Mouse (Mus musculus): Measurements from ENCODE around the gene Spg7.

GRCm38 (mm10) chr8:123041774-123042105 is 21.0 kb upstream of the Spg7 start:
- TF ChIP-seq GATA1 (IDR thresholded peaks at IDR 0.05; ENCODE audit: borderline replicate concordance, low read length) = no peak
- TF ChIP-seq FLI1 (IDR thresholded peaks at IDR 0.05; ENCODE audit: low read length) = no peak

All from megakaryocyte, embryonic 14.5 days (primary cell).